Comparison of ENCODE assay signal across 10 mouse cellular contexts in the genomic region with DNA sequence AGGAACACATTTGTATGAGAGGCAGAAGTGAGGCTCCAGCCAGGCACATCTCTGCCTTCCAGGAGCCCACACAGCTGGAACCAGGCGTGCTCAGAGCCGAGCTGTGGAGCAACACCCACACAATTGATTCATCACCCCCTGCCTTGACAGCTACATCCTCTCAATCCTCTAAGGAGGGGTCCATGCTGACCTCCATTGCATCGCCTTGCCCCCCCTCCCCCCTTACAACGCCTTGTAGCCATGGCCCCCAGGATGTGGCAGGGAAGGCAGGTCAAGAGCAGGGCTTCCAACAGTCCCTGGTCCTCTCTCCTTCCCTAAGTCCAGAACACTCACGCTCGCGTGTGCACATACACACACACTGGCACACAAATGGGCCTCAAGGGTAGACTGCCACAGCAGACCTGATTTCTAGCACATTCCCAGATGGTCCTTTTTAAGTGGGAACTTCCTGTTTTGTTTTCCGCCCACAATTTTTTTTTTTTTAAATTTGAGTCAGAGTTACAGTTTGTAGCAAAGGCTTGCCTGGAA. TPM values are rescaled to one million over a fixed set of nuclear protein-coding genes. Genes with fewer than 3 reads are reported as not detected.
DNase-seq lines count a peak whose midpoint lies in the region; ATAC-seq and TF ChIP-seq lines count a peak whose summit lies in the region.
"Had no signal": no experiment of that assay in that cellular context is flagged by ENCODE, and none has a peak within 500 bp of the region (broad histone marks: within the 10 kb centered on the region; RNA-seq: fewer than 3 reads in every experiment).

No protein-coding gene starts in this region.

- H3K27me3 ChIP-seq in heart, embryonic 13.5 days (replicated peaks): no peaks in the 10 kb centered on the region
- H3K27me3 ChIP-seq in limb, embryonic 10.5 days (ENCODE audit: low read depth, poor library complexity, severe bottlenecking): no peaks in the 10 kb centered on the region
- H3K27me3 ChIP-seq: Patski had no signal

- no peak overlapping the region for H3K4me3 ChIP-seq in layer of hippocampus, adult 2 months
- H3K4me3 ChIP-seq in heart, embryonic 13.5 days: no peak overlapping the region
- no peak overlapping the region for H3K4me3 ChIP-seq in limb, embryonic 10.5 days

- H3K27ac ChIP-seq in layer of hippocampus, adult 2 months: peak overlapping the region; percentile 64
- 0 out of 2 replicates have a peak overlapping the region, but pooled peaks have one; percentile 34 for H3K27ac ChIP-seq in heart, embryonic 13.5 days (replicated peaks)
- H3K27ac ChIP-seq in limb, embryonic 10.5 days: peak overlapping the region; percentile 80

- no peak for DNase-seq in layer of hippocampus, adult 2 months (ENCODE audit: low spot score in 2 of 2)
- no peak for DNase-seq in layer of hippocampus, postnatal 36 days
- peak; percentile 68 for DNase-seq in NIH3T3 (ENCODE audit: low read depth)
- no peak for DNase-seq in limb, embryonic 10.5 days (ENCODE audit: low spot score)
- no peak for DNase-seq in retina, postnatal 1 day

- H3K36me3 ChIP-seq in heart, embryonic 13.5 days: no peaks in the 10 kb centered on the region
- no peaks in the 10 kb centered on the region for H3K36me3 ChIP-seq in limb, embryonic 10.5 days

- H3K4me1 ChIP-seq in heart, embryonic 13.5 days: peaks cover 21% of the 10 kb centered on the region
- H3K4me1 ChIP-seq in limb, embryonic 10.5 days: peaks cover 30% of the 10 kb centered on the region

- no peak overlapping the region for H3K9ac ChIP-seq in heart, embryonic 13.5 days

- H3K9me3 ChIP-seq in heart, embryonic 13.5 days: no peaks in the 10 kb centered on the region
- no peaks in the 10 kb centered on the region for H3K9me3 ChIP-seq in limb, embryonic 10.5 days (replicated peaks)

- WGBS in heart, embryonic 13.5 days: 49% methylated on average over 8 of the region's 8 CpGs
- 53% methylated on average over 8 of the region's 8 CpGs for WGBS in limb, embryonic 10.5 days

- no peak overlapping the region for H3K4me2 ChIP-seq in heart, embryonic 13.5 days

- TF ChIP-seq CTCF in layer of hippocampus, adult 2 months (conservative IDR thresholded peaks at IDR 0.05): no peak

- ATAC-seq in heart, embryonic 13.5 days (ENCODE audit: extremely low read depth, insufficient number of reproducible peaks, low FRiP score, low TSS enrichment): no peak
- no peak for ATAC-seq in erythroblast, adult 5-6 weeks (replicated peaks; ENCODE audit: low FRiP score, poor library complexity, severe bottlenecking)
- no peak for ATAC-seq in activated CD4-positive, CD25-positive, alpha-beta regulatory T cell, adult 4 months
- ATAC-seq: Patski had no signal

RNA-seq across cellular contexts. Expression of a gene that starts 9.1 kb away (rescaled TPM):
- total RNA-seq in layer of hippocampus, adult 2 months (2021): 1 to 10 TPM; 5.4 to 6.8 TPM
- 1 to 10 TPM; 5.1 to 5.2 TPM for total RNA-seq in layer of hippocampus, postnatal 36 days (2021)
- polyA plus RNA-seq in heart, embryonic 13.5 days (2015; fragmentation: Nextera tagmentation; extraction: Ambion mirVana): not detected in 2 replicates
- polyA plus RNA-seq in limb, embryonic 10.5 days (2016; fragmentation: Nextera tagmentation; extraction: Ambion mirVana): 0.06 and 0.08 TPM in 2 replicates
- 0.84 TPM in 1 of 2 replicates, not detected in the other for total RNA-seq in erythroblast, adult 5-6 weeks (2015; ENCODE audit: low replicate concordance)
- total RNA-seq in erythroblast, adult 5-6 weeks (2017; ENCODE audit: low replicate concordance): not detected in 2 replicates
- polyA plus RNA-seq in activated CD4-positive, CD25-positive, alpha-beta regulatory T cell, adult 4 months (2017; shearing (Covaris generic)): under 1 TPM in 1 of 2 experiments, not detected in 1; 0.43 TPM
- total RNA-seq: hematopoietic stem cell, adult 5-6 weeks had no signal

RNA-seq across cellular contexts. Expression of a gene that starts 12.1 kb away (rescaled TPM):
- total RNA-seq in layer of hippocampus, adult 2 months (2021): 10 to 100 TPM; 48.1 to 55.6 TPM
- 10 to 100 TPM; 50.0 to 50.5 TPM for total RNA-seq in layer of hippocampus, postnatal 36 days (2021)
- polyA plus RNA-seq in heart, embryonic 13.5 days (2015; fragmentation: Nextera tagmentation; extraction: Ambion mirVana): 196 and 200 TPM in 2 replicates
- 431 and 443 TPM in 2 replicates for polyA plus RNA-seq in limb, embryonic 10.5 days (2016; fragmentation: Nextera tagmentation; extraction: Ambion mirVana)
- total RNA-seq in erythroblast, adult 5-6 weeks (2015; ENCODE audit: low replicate concordance): 26.7 and 51.0 TPM in 2 replicates
- total RNA-seq in erythroblast, adult 5-6 weeks (2017; ENCODE audit: low replicate concordance): 14.7 and 23.7 TPM in 2 replicates
- 100 to 1,000 TPM; 129 to 149 TPM for polyA plus RNA-seq in activated CD4-positive, CD25-positive, alpha-beta regulatory T cell, adult 4 months (2017; shearing (Covaris generic))

RNA-seq across cellular contexts. Expression of a gene that starts 16.8 kb away (rescaled TPM):
- total RNA-seq in layer of hippocampus, adult 2 months (2021): 10 to 100 TPM; 90.0 to 99.3 TPM
- total RNA-seq in layer of hippocampus, postnatal 36 days (2021): 100 to 1,000 TPM in 1 of 2 experiments, 10 to 100 TPM in 1; 96.7 to 105 TPM
- 1.5 and 2.0 TPM in 2 replicates for polyA plus RNA-seq in heart, embryonic 13.5 days (2015; fragmentation: Nextera tagmentation; extraction: Ambion mirVana)
- polyA plus RNA-seq in limb, embryonic 10.5 days (2016; fragmentation: Nextera tagmentation; extraction: Ambion mirVana): 5.9 and 7.1 TPM in 2 replicates
- 0.21 and 0.96 TPM in 2 replicates for total RNA-seq in erythroblast, adult 5-6 weeks (2015; ENCODE audit: low replicate concordance)
- 2.1 and 4.0 TPM in 2 replicates for total RNA-seq in erythroblast, adult 5-6 weeks (2017; ENCODE audit: low replicate concordance)
- polyA plus RNA-seq in activated CD4-positive, CD25-positive, alpha-beta regulatory T cell, adult 4 months (2017; shearing (Covaris generic)): 1 to 10 TPM in 1 of 2 experiments, under 1 TPM in 1; 0.30 to 1.1 TPM

RNA-seq across cellular contexts. Expression of a gene that starts 45.8 kb away (rescaled TPM):
- total RNA-seq in layer of hippocampus, adult 2 months (2021): 1 to 10 TPM; 2.2 to 3.0 TPM
- total RNA-seq in layer of hippocampus, postnatal 36 days (2021): 1 to 10 TPM; 3.4 to 3.7 TPM
- 2.2 and 2.8 TPM in 2 replicates for polyA plus RNA-seq in heart, embryonic 13.5 days (2015; fragmentation: Nextera tagmentation; extraction: Ambion mirVana)
- 4.0 and 4.5 TPM in 2 replicates for polyA plus RNA-seq in limb, embryonic 10.5 days (2016; fragmentation: Nextera tagmentation; extraction: Ambion mirVana)
- 1.5 and 5.0 TPM in 2 replicates for total RNA-seq in erythroblast, adult 5-6 weeks (2015; ENCODE audit: low replicate concordance)
- 7.5 and 10.9 TPM in 2 replicates for total RNA-seq in erythroblast, adult 5-6 weeks (2017; ENCODE audit: low replicate concordance)
- polyA plus RNA-seq in activated CD4-positive, CD25-positive, alpha-beta regulatory T cell, adult 4 months (2017; shearing (Covaris generic)): 1 to 10 TPM; 3.8 to 5.4 TPM

Comparison
In these comparisons a context has a peak if more than half of its experiments do, and no peak if none do; other contexts are left out.
1. RNA of a gene that starts 16.8 kb away (total RNA-seq): 96.7 to 105 TPM in layer of hippocampus, postnatal 36 days and 90.0 to 99.3 TPM in layer of hippocampus, adult 2 months; 0.21 to 4.0 TPM in erythroblast, adult 5-6 weeks; every median in the first group is over 10 times any median in the second.
2. Peak in every context shown above with its lines, with median percentiles within 50 percentile points of each other: H3K27ac ChIP-seq.